In the genomic region with DNA sequence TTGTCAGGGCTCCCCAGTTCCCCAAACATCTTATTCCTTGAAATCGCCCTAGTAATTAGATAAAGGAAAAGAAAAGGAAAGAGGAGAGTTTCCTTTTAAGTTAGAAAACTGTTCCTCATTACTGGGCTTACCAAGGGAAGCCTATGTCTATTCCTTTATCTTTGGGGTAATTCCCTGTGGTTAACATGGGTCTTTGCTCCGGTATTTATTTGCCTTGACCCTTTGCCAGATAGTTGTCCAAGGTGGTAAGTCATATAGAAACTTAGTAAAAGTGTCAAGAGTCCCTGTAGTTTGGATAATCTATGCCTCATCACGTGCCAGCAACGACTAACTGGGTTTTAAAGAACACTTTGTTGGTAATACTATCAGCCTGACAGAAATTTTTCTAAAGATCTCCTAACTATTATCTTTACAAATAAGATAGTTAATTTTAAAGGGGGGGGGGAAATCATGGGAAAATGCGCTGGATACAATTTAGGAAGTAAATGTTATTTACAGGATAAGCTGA, we compare ENCODE assay signal across 8 mouse cellular contexts. TPM values are rescaled to one million over a fixed set of nuclear protein-coding genes. Genes with fewer than 3 reads are reported as not detected.
A peak's percentile ranks its signal among the peaks of the same experiment; 100 is the strongest.
DNase-seq lines count a peak whose midpoint lies in the region; ATAC-seq and TF ChIP-seq lines count a peak whose summit lies in the region.

No protein-coding gene starts in this region.

- intact Hi-C loops in left cerebral cortex, postnatal 36 days (cut with DNase I), result loop anchor here (5.0 to 10.0 kb wide), 2 partner anchors 362 to 1035 kb away; partner anchors contain the start of gene Cox10

- no peak overlapping the region for H3K27ac ChIP-seq in liver, adult 2 months (replicated peaks; ENCODE audit: insufficient read depth, low read depth, low read length)
- no peak overlapping the region for H3K27ac ChIP-seq in forebrain, embryonic 13.5 days
- peak overlapping the region; percentile 91; the same call in 1 of the 2 replicates for H3K27ac ChIP-seq in limb, embryonic 13.5 days
- H3K27ac ChIP-seq in neural tube, embryonic 15.5 days (replicated peaks), result no peak overlapping the region

- no peaks in the 10 kb centered on the region for H3K4me1 ChIP-seq in liver, adult 2 months (ENCODE audit: control insufficient read depth, insufficient read depth, low read length)
- H3K4me1 ChIP-seq in forebrain, embryonic 13.5 days, result peaks cover 18% of the 10 kb centered on the region
- peaks cover 27% of the 10 kb centered on the region for H3K4me1 ChIP-seq in limb, embryonic 13.5 days
- peaks cover 19% of the 10 kb centered on the region for H3K4me1 ChIP-seq in neural tube, embryonic 15.5 days

- peak overlapping the region; percentile 95 for H3K4me2 ChIP-seq in forebrain, embryonic 13.5 days
- peak overlapping the region; percentile 98 for H3K4me2 ChIP-seq in limb, embryonic 13.5 days (replicated peaks)
- peak overlapping the region; percentile 98 for H3K4me2 ChIP-seq in neural tube, embryonic 15.5 days

- TF ChIP-seq POLR2A in liver, adult 2 months (IDR thresholded peaks at IDR 0.05; ENCODE audit: extremely low read depth, insufficient read depth, low read length), result no peak

- DNase-seq in liver, adult 2 months (ENCODE audit: extremely low read depth, low read depth, low spot score), result no peak
- no peak for DNase-seq in liver
- DNase-seq in left cerebral cortex, postnatal 36 days (ENCODE audit: low spot score in 2 of 2), result no peak
- DNase-seq in gastrocnemius, adult 18-20 months (ENCODE audit: low spot score), result no peak
- DNase-seq in spleen, adult 12 weeks (ENCODE audit: low spot score), result no peak

- WGBS in liver, adult 2 months, result 37% methylated on average over 5 of the region's 5 CpGs
- 17% methylated on average over 5 of the region's 5 CpGs for WGBS in forebrain, embryonic 13.5 days
- 12% methylated on average over 5 of the region's 5 CpGs for WGBS in limb, embryonic 13.5 days
- WGBS in neural tube, embryonic 15.5 days, result 17% methylated on average over 5 of the region's 5 CpGs

- no peak for ATAC-seq in forebrain, embryonic 13.5 days
- no peak for ATAC-seq in limb, embryonic 13.5 days (ENCODE audit: low FRiP score, low read depth)
- ATAC-seq in neural tube, embryonic 15.5 days (ENCODE audit: low FRiP score), result no peak

- TF ChIP-seq CTCF in liver, adult 2 months (IDR thresholded peaks at IDR 0.05; ENCODE audit: low read depth, low read length), result no peak

- H3K79me2 ChIP-seq in liver, adult 2 months (ENCODE audit: control insufficient read depth, insufficient read depth, low read length), result no peaks in the 10 kb centered on the region

- H3K36me3 ChIP-seq in liver, adult 2 months (ENCODE audit: control insufficient read depth, insufficient read depth, low read length), result no peaks in the 10 kb centered on the region
- no peaks in the 10 kb centered on the region for H3K36me3 ChIP-seq in forebrain, embryonic 13.5 days (ENCODE audit: poor library complexity, severe bottlenecking)
- H3K36me3 ChIP-seq in limb, embryonic 13.5 days, result no peaks in the 10 kb centered on the region
- no peaks in the 10 kb centered on the region for H3K36me3 ChIP-seq in neural tube, embryonic 15.5 days

- peak overlapping the region; percentile 17; the same call in 1 of the 2 replicates for H3K4me3 ChIP-seq in liver, adult 2 months (ENCODE audit: insufficient read depth, low read depth, low read length)
- peak overlapping the region; percentile 55 for H3K4me3 ChIP-seq in forebrain, embryonic 13.5 days
- H3K4me3 ChIP-seq in limb, embryonic 13.5 days, result peak overlapping the region; percentile 73
- H3K4me3 ChIP-seq in neural tube, embryonic 15.5 days (replicated peaks), result peak overlapping the region; percentile 52

- H3K27me3 ChIP-seq in liver, adult 2 months (ENCODE audit: control insufficient read depth, insufficient read depth, low read length), result peaks cover 9% of the 10 kb centered on the region
- H3K27me3 ChIP-seq in forebrain, embryonic 13.5 days, result peaks cover 71% of the 10 kb centered on the region
- peaks cover 22% of the 10 kb centered on the region for H3K27me3 ChIP-seq in limb, embryonic 13.5 days
- H3K27me3 ChIP-seq in neural tube, embryonic 15.5 days (replicated peaks), result peaks cover 4% of the 10 kb centered on the region

- H3K9ac ChIP-seq in liver, adult 2 months (ENCODE audit: low read depth, low read length), result no peak overlapping the region
- peak overlapping the region; percentile 69; the same call in 1 of the 2 replicates for H3K9ac ChIP-seq in forebrain, embryonic 13.5 days
- H3K9ac ChIP-seq in limb, embryonic 13.5 days, result peak overlapping the region; percentile 94
- peak overlapping the region; percentile 56; the same call in 1 of the 2 replicates for H3K9ac ChIP-seq in neural tube, embryonic 15.5 days (replicated peaks)

- H3K9me3 ChIP-seq in forebrain, embryonic 13.5 days (replicated peaks), result no peaks in the 10 kb centered on the region
- no peaks in the 10 kb centered on the region for H3K9me3 ChIP-seq in limb, embryonic 13.5 days
- no peaks in the 10 kb centered on the region for H3K9me3 ChIP-seq in neural tube, embryonic 15.5 days (replicated peaks)

RNA-seq across cellular contexts. Expression of gene F930015N05Rik, which starts 0.4 kb away (rescaled TPM):
- 0.07 TPM in 1 of 2 replicates, not detected in the other for total RNA-seq in liver, adult 2 months (2014; rRNA removed)
- polyA plus RNA-seq in liver, adult 2 months (2012; rRNA removed), result 0.07 TPM in 1 of 2 replicates, not detected in the other
- 0.57 TPM in 1 of 2 replicates, not detected in the other for polyA plus RNA-seq in forebrain, embryonic 13.5 days (2015; fragmentation: Nextera tagmentation; extraction: Ambion mirVana)
- polyA plus RNA-seq in limb, embryonic 13.5 days (2015; fragmentation: Nextera tagmentation; extraction: Ambion mirVana), result 1.4 and 1.9 TPM in 2 replicates
- 1.9 and 2.5 TPM in 2 replicates for polyA plus RNA-seq in neural tube, embryonic 15.5 days (2015; fragmentation: Nextera tagmentation; extraction: Ambion mirVana)
- under 1 TPM; 0.79 to 0.91 TPM for total RNA-seq in left cerebral cortex, postnatal 36 days (2021)
- total RNA-seq in gastrocnemius, adult 18-20 months (2021), result not detected

RNA-seq across cellular contexts. Expression of gene Hs3st3a1, which starts 1.7 kb away (rescaled TPM):
- 0.65 and 0.67 TPM in 2 replicates for total RNA-seq in liver, adult 2 months (2014; rRNA removed)
- 0.57 and 0.71 TPM in 2 replicates for polyA plus RNA-seq in liver, adult 2 months (2012; rRNA removed)
- 0.15 and 0.40 TPM in 2 replicates for polyA plus RNA-seq in forebrain, embryonic 13.5 days (2015; fragmentation: Nextera tagmentation; extraction: Ambion mirVana)
- 3.9 and 4.0 TPM in 2 replicates for polyA plus RNA-seq in limb, embryonic 13.5 days (2015; fragmentation: Nextera tagmentation; extraction: Ambion mirVana)
- 1.2 and 1.3 TPM in 2 replicates for polyA plus RNA-seq in neural tube, embryonic 15.5 days (2015; fragmentation: Nextera tagmentation; extraction: Ambion mirVana)
- 1 to 10 TPM; 1.0 TPM for total RNA-seq in left cerebral cortex, postnatal 36 days (2021)
- total RNA-seq in gastrocnemius, adult 18-20 months (2021), result under 1 TPM; 0.21 to 0.28 TPM

Comparison
In these comparisons a context has a peak if more than half of its experiments do, and no peak if none do; other contexts are left out.
1. H3K4me3 ChIP-seq: peak in every context shown above with its lines; median percentile 73 in limb, embryonic 13.5 days; 55 in forebrain, embryonic 13.5 days; 52 in neural tube, embryonic 15.5 days; 17 in liver, adult 2 months.